Mouse (Mus musculus): ENCODE data around the gene Rcc1l. TPM values are rescaled to one million over a fixed set of nuclear protein-coding genes. Genes with fewer than 3 reads are reported as not detected.

The Rcc1l gene
- polyA plus RNA-seq, 1 experiment from 2014 or later, result 35.5 TPM

DNA sequence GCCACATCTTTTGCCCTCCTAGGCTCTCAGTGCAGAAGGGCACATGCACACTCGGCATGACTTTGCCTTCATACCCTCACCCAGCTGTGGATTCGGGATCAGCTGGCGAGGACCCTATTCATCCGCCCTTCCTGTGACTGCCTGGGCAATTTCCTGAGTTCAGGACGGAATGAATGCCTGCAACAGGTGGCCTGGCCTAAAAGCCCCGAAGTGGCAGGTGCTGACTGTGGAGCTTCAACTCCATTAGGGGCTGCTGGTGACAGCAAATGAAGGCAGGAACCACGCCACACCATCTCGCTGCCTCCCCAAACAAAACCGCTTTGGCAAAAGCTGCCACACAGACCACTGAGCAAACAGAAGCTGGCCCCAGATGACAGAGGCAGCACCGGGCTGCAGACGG is 24.7 kb downstream of the Rcc1l start:
- no peak overlapping the region for H3K9ac ChIP-seq
- H3K4me2 ChIP-seq, result no peak overlapping the region
- H3K9me3 ChIP-seq (ENCODE audit: low read depth, low read length), result no peaks in the 10 kb centered on the region
- H3K27me3 ChIP-seq (ENCODE audit: insufficient read depth, low read length), result no peaks in the 10 kb centered on the region
- WGBS, result 72% methylated on average over 11 of the region's 11 CpGs
- no peak overlapping the region for H3K4me3 ChIP-seq (ENCODE audit: low read depth, low read length)
- TF ChIP-seq CTCF (IDR thresholded peaks at IDR 0.05; ENCODE audit: low read depth), result no peak
- peaks cover 71% of the 10 kb centered on the region for H3K36me3 ChIP-seq (ENCODE audit: insufficient read depth)
- no peak overlapping the region for H3K27ac ChIP-seq (ENCODE audit: low read depth)
- DNase-seq (no peak), ATAC-seq (ENCODE audit: insufficient read depth) (no peak)
- H3K4me1 ChIP-seq (ENCODE audit: insufficient read depth), result no peaks in the 10 kb centered on the region

DNA sequence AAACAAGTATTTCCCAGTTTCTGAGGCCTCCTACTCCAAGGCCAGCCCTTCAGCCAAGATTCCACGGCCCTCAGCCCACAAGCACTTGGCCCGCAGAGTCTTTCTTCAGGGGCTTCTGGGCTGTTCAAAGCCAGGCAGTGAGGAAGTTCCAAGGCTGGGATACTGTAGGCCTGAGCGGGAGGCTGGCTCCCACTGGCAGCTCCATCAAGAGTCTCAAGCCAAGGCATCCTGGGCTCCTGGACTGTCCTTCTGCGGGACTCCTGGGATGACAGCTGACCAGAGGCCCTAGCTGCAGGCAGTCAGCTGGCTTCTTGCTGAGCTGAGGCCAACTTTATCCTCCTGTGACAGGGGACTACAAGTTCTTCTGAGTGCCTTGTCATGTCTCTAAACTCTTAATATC is 28.4 kb downstream of the Rcc1l start:
- WGBS, result 92% methylated on average over 4 of the region's 4 CpGs
- H3K36me3 ChIP-seq (ENCODE audit: insufficient read depth), result peaks cover 48% of the 10 kb centered on the region

GRCm38 (mm10) chr5:134147194-134147753 is 29.3 kb downstream of the Rcc1l start:
- DNase-seq (no peak), ATAC-seq (ENCODE audit: insufficient read depth) (no peak)
- H3K9ac ChIP-seq, result no peak overlapping the region
- H3K27ac ChIP-seq (ENCODE audit: low read depth), result 0 out of 2 replicates have a peak overlapping the region, but pooled peaks have one; percentile 3
- 74% methylated on average over 10 of the region's 10 CpGs for WGBS
- H3K27me3 ChIP-seq (ENCODE audit: insufficient read depth, low read length), result no peaks in the 10 kb centered on the region
- no peaks in the 10 kb centered on the region for H3K9me3 ChIP-seq (ENCODE audit: low read depth, low read length)
- no peak for TF ChIP-seq CTCF (IDR thresholded peaks at IDR 0.05; ENCODE audit: low read depth)
- peaks cover 40% of the 10 kb centered on the region for H3K36me3 ChIP-seq (ENCODE audit: insufficient read depth)
- H3K4me1 ChIP-seq (ENCODE audit: insufficient read depth), result no peaks in the 10 kb centered on the region
- no peak overlapping the region for H3K4me3 ChIP-seq (ENCODE audit: low read depth, low read length)
- H3K4me2 ChIP-seq, result no peak overlapping the region

More for the DNA sequence above, 28.4 kb downstream of the Rcc1l start:
- H3K27ac ChIP-seq (ENCODE audit: low read depth), result no peak overlapping the region
- no peak for ATAC-seq (ENCODE audit: insufficient read depth)
- DNase-seq, result no peak
- no peak overlapping the region for H3K9ac ChIP-seq
- H3K4me3 ChIP-seq (ENCODE audit: low read depth, low read length), result no peak overlapping the region
- TF ChIP-seq CTCF (IDR thresholded peaks at IDR 0.05; ENCODE audit: low read depth), result no peak
- H3K27me3 ChIP-seq (ENCODE audit: insufficient read depth, low read length), result no peaks in the 10 kb centered on the region
- H3K9me3 ChIP-seq (ENCODE audit: low read depth, low read length), result no peaks in the 10 kb centered on the region
- H3K4me2 ChIP-seq, result no peak overlapping the region
- H3K4me1 ChIP-seq (ENCODE audit: insufficient read depth), result no peaks in the 10 kb centered on the region

DNA sequence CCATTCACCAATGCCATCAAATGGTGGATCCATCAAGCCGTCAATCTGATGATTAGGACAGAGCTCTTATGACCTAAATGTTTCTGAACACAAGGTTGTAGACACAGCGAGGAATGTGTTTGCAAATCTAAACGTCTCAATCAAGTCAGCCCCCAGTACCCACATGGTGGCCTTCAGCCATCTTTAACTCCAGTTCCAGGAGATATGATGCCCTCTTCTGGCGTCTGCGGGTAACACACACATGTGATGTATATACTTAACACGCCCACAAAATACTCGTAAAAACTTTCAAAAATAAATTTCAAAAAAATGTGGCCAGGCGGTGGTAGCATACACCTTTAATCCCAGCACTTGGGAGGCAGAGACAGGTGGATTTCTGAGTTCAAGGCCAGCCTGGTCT is 31.6 kb downstream of the Rcc1l start:
- no peak for DNase-seq
- H3K4me3 ChIP-seq (ENCODE audit: low read depth, low read length), result no peak overlapping the region
- no peaks in the 10 kb centered on the region for H3K27me3 ChIP-seq (ENCODE audit: insufficient read depth, low read length)
- no peak overlapping the region for H3K4me2 ChIP-seq
- no peak overlapping the region for H3K9ac ChIP-seq
- no peaks in the 10 kb centered on the region for H3K9me3 ChIP-seq (ENCODE audit: low read depth, low read length)
- no peaks in the 10 kb centered on the region for H3K4me1 ChIP-seq (ENCODE audit: insufficient read depth)
- TF ChIP-seq CTCF (IDR thresholded peaks at IDR 0.05; ENCODE audit: low read depth), result no peak
- 92% methylated on average over 8 of the region's 8 CpGs for WGBS
- H3K36me3 ChIP-seq (ENCODE audit: insufficient read depth), result peaks cover 23% of the 10 kb centered on the region
- ATAC-seq (ENCODE audit: insufficient read depth), result no peak
- no peak overlapping the region for H3K27ac ChIP-seq (ENCODE audit: low read depth)

GRCm38 (mm10) chr5:134142381-134142780 is 34.2 kb downstream of the Rcc1l start:
- H3K36me3 ChIP-seq (ENCODE audit: insufficient read depth), result no peaks in the 10 kb centered on the region; the same call in 1 of the 2 replicates
- ATAC-seq (ENCODE audit: insufficient read depth) (no peak), DNase-seq (no peak)
- H3K4me3 ChIP-seq (ENCODE audit: low read depth, low read length), result no peak overlapping the region
- no peaks in the 10 kb centered on the region for H3K27me3 ChIP-seq (ENCODE audit: insufficient read depth, low read length)
- no peaks in the 10 kb centered on the region for H3K4me1 ChIP-seq (ENCODE audit: insufficient read depth)
- H3K9ac ChIP-seq, result no peak overlapping the region
- WGBS, result 74% methylated on average over 11 of the region's 11 CpGs
- H3K27ac ChIP-seq (ENCODE audit: low read depth), result no peak overlapping the region
- TF ChIP-seq CTCF (IDR thresholded peaks at IDR 0.05; ENCODE audit: low read depth), result no peak
- no peak overlapping the region for H3K4me2 ChIP-seq
- H3K9me3 ChIP-seq (ENCODE audit: low read depth, low read length), result no peaks in the 10 kb centered on the region

GRCm38 (mm10) chr5:134141236-134141635 is 35.3 kb downstream of the Rcc1l start:
- no peak overlapping the region for H3K4me2 ChIP-seq
- no peaks in the 10 kb centered on the region for H3K4me1 ChIP-seq (ENCODE audit: insufficient read depth)
- DNase-seq (peak; percentile 34), ATAC-seq (ENCODE audit: insufficient read depth) (peak; percentile 60; the same call in 1 of the 2 replicates)
- H3K36me3 ChIP-seq (ENCODE audit: insufficient read depth), result no peaks in the 10 kb centered on the region; the same call in 1 of the 2 replicates
- no peaks in the 10 kb centered on the region for H3K27me3 ChIP-seq (ENCODE audit: insufficient read depth, low read length)
- H3K9me3 ChIP-seq (ENCODE audit: low read depth, low read length), result no peaks in the 10 kb centered on the region
- H3K27ac ChIP-seq (ENCODE audit: low read depth), result no peak overlapping the region
- H3K9ac ChIP-seq, result no peak overlapping the region
- no peak overlapping the region for H3K4me3 ChIP-seq (ENCODE audit: low read depth, low read length)
- WGBS, result 49% methylated on average over 7 of the region's 7 CpGs
- TF ChIP-seq CTCF (IDR thresholded peaks at IDR 0.05; ENCODE audit: low read depth), result no peak

DNA sequence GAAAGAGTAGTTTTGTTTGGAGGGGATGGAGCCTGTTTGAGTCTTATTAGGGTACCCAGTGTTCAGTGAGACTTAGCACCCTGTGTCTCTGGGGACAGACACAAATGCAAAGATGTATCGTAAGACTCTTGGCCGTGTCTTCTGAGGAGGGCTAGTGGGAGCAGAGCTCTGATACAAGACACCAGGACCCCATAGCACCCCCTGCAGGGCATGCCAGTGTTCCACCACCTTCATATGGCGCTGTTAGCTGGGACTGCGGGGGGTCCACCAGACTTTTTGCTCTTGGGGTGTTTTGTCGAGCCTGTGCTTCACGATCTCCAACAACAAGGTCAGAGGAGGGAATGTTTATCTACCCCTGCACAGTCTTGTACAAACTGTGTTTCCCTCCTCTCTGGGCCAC is 37.1 kb downstream of the Rcc1l start:
- H3K27me3 ChIP-seq (ENCODE audit: insufficient read depth, low read length), result no peaks in the 10 kb centered on the region
- no peak for ATAC-seq (ENCODE audit: insufficient read depth)
- H3K9ac ChIP-seq, result no peak overlapping the region
- DNase-seq, result no peak
- WGBS, result 76% methylated on average over 6 of the region's 6 CpGs
- no peaks in the 10 kb centered on the region; the same call in 1 of the 2 replicates for H3K36me3 ChIP-seq (ENCODE audit: insufficient read depth)
- H3K4me1 ChIP-seq (ENCODE audit: insufficient read depth), result no peaks in the 10 kb centered on the region
- H3K4me2 ChIP-seq, result no peak overlapping the region
- no peak for TF ChIP-seq CTCF (IDR thresholded peaks at IDR 0.05; ENCODE audit: low read depth)
- H3K4me3 ChIP-seq (ENCODE audit: low read depth, low read length), result no peak overlapping the region
- no peak overlapping the region for H3K27ac ChIP-seq (ENCODE audit: low read depth)
- H3K9me3 ChIP-seq (ENCODE audit: low read depth, low read length), result no peaks in the 10 kb centered on the region
